Mouse (Mus musculus) heart, postnatal 36 days (tissue): ENCODE results near the gene Gpr12. TPM values are rescaled to one million over a fixed set of nuclear protein-coding genes. Genes with fewer than 3 reads are reported as not detected.
"Not testable (repeated sequence)": the region's sequence is repeated elsewhere in the genome, so short reads cannot be mapped to it uniquely, and the experiment has no call there.

Source experiments
- DNase-seq, 2 experiments: peaks; one replicate each; pipeline ENCODE4 v3.0.0; 2021 to 2022
- intact Hi-C: fragments of 180-260 bp; cut with DNase I; formaldehyde crosslinking; loops from one replicate; pipeline ENCODE4 v1.15.1; 2025
- total RNA-seq, 2 experiments: library from RNA; stranded (reverse); gene quantifications; 2 replicates each; pipeline ENCODE4 v1.2.3; 2021

Gene Gpr12
- not detected for total RNA-seq

DNA sequence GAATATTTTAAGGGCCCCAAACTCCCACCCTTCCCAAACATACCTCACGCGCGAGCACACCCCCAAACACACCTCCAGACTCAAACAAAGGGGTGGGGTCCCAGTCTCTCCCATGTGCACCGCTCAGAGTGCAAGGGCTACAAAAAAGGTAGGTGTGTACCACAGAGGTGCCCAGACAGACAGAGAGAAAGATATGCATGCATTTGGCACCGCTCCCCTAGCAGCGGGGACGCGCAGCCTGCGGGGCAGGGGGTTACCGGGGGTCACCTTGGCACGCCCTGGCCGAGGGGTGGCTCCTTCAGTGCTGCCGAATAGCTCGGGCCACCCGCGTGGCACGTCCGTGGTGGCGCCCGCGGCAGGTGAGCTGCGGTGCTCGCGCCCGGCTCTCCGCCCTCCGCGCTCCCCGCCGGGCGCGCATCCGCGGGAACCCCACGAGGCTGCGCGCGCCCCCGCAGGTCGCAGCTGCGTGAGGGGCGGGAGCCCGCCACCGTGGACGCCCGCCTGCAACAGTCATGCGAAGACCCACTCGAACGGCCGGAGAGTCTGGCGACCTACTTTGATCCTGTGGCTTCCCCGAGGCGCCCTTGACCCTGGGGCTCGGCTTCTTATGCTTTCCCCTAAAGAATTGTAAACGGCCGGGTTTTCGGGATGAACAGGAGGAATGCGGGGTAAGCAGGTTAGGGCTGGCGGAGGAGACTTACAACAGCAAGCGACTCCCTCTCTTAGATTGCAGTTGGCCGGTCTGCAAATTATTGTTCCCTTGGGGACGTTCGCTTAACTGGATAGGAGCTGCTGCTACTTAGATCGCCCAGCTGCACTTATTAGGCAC is at the start of gene Gpr12:
Gene Gpr12 (minus strand): TSS at position 762 of the 829 bp plus-strand sequence.
- intact Hi-C loops, result no loop called here
- DNase-seq, result no peak

DNA sequence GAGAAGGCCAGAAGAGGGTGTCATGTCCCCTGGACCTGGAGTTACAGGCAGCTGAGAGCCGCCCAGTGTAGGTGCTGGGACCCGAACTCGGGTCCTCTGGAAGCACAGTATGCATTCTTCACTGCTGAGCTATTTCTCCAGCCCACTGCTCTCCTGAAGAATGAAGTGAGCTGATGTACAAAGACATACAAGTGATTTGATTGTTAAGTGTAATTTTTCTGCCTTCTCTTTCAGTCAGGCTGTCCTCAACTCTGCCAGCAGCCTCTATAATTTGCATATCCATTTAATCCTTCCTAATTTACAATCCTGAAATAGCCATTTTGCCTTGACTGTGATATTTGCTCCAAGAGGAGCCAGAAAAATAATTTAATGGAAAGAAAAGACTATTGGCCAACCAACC is 46.6 kb upstream of the Gpr12 start:
- DNase-seq, result no peak
- intact Hi-C loops, result no loop called here

DNA sequence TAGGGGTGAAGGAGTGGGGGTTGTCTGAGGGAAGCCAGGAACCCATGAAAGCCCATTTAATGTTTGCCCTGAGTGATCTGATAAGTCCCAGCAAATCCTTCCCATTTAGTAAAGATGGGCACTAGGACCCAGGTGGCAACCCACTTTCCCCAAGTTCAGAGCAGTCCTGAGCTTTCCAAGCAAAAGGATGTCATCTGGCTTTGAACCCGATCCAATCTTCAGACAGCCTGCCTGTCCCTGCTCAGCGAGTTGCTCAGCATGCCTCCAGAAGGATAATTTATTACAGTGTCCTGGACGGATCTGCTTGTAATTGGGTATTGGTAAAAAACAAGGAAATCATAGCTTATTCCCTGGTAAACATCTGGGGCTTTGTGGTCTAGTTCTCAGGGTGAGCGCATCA is 45.9 kb upstream of the Gpr12 start:
- intact Hi-C loops, result no loop called here
- no peak for DNase-seq

DNA sequence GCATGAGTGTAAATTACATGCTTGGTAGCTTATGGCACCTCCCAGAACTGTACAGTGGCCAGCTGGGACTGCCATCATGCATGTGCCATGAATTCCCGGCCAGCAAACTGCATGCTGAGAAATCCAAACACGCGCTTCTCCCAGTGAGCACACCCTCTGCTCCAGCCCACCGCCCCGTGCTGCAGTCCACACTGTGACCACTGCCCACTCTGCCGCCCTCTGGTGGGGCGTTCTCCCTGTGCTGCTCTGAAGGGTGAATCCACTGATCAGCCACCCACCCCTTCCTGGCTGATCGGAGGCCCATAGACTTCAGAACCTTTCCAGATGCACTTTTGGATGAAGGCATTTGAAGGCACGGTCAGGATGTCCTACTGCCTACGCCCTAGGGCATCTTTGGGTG is 44.6 kb upstream of the Gpr12 start:
- intact Hi-C loops, result no loop called here
- no peak for DNase-seq

DNA sequence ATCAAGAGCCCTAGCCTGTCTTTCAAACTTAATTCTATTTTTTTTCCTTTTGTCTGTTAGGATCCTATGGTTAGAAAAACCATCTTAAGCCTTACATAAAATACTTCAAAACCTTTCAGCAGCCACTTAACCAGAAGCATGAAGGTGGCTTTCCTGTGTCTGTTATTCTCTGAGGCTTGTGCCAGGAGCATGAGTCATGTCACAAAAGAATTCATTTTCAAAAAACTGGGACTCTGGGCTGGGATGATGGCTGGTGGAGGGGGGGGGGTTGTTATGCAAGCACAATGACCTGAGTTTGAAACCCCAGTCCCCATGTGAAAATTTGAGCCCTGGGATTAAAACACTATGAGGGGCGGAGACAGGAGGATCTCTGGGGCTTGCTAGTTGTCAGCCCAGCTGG is 43.8 kb upstream of the Gpr12 start:
- intact Hi-C loops, result no loop called here

DNA sequence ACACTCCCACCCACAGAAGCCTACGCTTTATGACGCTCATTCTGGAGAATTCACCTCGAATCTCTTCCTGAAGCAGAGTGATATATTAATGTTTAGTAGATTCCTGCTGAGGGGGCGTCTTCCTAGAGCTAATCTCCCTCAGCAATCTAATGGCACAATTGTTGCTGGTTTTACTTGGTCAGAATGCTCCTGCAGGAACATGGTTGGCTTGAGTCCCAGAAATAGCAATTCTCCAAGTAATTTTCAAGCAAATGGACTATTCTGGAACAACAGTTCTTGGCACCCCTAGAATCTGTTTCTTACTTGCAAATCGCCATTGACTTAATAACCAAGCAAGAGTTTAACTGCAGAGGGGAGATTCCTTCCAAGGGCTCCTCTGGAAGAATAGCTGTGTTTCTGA is 42.9 kb upstream of the Gpr12 start:
- DNase-seq, result no peak
- intact Hi-C loops, result no loop called here

More for the DNA sequence above, 43.8 kb upstream of the Gpr12 start:
- no peak for DNase-seq

DNA sequence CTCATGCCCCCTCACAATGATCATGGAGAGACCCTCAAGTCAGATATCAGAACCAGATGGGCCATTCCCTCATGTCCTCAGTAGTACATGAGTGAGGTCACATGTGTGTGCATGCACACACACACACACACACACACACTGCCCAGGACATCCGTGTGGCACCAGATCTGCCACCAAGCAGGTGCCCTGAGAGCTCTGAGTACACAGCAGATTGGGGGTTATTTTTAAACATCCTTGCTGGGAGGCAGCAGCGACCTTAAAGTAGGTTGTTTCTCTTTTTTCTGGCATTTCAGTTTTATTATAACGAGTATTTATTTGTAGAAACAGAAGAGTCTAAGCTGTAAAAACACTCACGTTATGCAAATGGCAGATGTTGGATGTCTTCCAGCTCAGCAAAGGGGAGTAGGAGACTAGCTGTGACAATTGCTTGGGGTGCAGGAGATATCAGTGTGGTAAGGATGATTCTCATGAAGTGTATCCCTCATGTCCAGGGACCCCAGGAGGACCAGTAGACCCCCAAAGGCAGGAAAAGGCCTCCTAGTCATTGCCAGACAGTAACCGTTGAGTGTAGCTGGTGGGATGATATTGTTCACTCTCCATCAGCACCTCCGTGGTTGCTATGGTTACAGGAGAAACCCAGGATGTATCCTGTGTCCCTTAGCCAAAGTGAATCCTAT is 40.7 kb upstream of the Gpr12 start:
- DNase-seq, result no peak
- intact Hi-C loops, result no loop called here

DNA sequence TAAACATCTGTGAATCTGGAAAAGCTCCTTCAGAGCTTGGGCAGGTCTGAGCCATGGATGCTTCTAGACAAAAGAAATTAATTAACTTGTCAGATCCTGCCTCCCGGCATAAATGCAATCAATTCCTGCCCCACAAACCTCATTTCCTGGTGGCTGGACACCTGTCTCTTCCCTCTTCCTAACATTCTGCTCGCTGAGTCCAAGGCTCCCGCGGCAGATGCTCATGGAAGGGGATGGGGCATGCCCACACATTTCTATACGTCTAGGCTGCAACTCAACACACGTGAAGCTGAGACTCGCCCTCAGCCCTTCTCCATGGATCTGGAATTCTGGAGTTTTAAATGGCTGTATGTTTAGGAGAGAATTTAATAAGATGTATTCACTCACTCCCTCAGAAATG is 26.8 kb upstream of the Gpr12 start:
- DNase-seq, result no peak
- intact Hi-C loops, result no loop called here

DNA sequence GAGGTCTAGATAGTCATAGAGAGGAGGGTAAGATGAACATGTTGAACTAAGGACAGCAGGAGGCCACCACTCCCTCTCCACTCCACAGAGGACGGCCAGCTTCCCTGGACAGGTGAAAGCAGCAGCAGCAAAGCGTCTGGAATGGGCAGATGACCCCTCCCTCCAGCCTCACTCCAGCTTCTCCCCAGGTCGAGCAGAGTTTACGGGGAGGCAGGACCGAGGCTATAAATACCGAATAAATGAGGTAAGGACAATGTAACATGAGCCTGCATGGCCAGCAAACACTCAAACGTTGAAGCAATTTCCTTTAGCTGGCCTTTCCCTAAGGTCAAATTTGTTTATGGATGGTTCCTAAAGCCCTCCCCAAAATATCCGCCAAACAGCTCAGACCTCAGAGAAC is 26.0 kb upstream of the Gpr12 start:
- no peak for DNase-seq
- intact Hi-C loops, result no loop called here

DNA sequence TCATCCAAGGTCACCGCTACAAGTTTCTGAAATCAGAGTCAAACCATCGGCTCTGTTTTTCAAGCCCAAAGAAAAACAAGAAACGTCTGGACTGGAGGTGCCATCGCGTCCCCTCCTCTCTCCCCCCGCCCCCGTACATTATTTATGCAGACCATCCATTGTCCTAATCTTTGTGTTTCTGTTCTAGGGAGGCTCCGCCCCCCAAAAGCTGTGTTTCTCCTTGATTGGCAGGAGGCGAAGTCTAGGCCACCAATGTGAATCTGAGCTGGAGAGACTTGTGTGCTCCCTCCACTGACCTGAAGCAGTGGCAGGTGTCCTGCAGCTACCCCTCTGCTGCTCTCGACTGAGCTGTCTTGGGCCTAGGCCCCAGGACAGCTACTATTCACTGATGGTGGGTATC is 24.6 kb upstream of the Gpr12 start:
- no peak for DNase-seq
- intact Hi-C loops, result no loop called here

DNA sequence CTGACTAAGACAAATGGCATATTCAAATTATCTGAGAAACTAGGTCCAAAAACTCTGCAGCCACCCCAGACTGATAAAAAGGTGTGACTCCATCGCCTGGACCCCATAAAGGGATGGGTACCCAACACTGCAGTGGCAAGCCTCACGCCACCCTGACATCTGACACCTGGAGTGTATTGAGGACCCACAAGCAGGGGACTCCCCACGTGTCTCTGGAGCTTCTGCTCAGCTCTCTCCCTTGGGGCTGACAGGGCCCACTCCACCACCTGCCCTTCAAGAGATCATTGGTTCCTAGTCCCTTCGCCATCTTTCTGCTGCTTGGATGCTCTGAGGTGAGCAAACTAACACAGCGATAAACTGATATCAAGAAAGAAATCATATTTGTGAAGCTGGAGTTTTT is 22.8 kb upstream of the Gpr12 start:
- intact Hi-C loops, result no loop called here
- no peak for DNase-seq

DNA sequence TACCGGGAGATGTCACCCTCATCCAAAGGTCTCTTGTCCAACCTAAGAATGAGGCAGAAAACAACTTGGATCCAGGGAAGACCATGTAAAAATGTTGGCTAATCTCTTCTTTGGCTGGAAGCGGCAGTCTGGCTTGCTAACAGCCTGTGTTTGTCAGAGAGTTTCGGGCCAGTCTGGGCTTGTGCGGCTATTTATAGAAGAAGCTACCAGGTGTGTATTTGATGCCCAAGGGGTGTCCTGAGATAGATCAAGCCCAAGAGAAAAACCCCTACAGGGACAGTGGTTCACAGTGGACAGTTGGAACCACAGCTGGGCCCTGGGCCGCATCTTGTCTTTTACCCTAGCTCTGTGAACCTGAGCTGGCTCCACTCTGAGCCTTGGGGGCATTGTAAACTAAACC is 21.9 kb upstream of the Gpr12 start:
- intact Hi-C loops, result no loop called here
- no peak for DNase-seq

DNA sequence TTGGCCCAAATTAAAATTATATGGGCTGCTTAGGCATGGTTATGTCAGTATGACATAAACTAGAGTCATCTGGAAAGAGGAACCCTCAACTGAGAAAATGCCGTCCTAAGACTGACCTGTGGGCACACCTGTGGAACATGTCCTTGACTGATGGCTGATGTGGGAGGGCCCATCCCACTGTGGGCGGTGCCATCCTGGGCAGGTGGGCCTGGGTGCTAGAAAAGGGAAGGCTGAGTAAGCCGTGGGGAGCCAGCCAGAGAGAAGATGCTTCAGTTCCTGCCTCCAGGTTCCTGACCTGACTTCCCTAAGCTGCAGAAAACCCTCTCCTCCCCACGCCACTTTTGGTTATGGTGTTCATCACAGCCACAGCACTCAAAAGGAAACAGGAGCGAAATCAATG is 21.2 kb upstream of the Gpr12 start:
- intact Hi-C loops, result no loop called here
- no peak for DNase-seq

DNA sequence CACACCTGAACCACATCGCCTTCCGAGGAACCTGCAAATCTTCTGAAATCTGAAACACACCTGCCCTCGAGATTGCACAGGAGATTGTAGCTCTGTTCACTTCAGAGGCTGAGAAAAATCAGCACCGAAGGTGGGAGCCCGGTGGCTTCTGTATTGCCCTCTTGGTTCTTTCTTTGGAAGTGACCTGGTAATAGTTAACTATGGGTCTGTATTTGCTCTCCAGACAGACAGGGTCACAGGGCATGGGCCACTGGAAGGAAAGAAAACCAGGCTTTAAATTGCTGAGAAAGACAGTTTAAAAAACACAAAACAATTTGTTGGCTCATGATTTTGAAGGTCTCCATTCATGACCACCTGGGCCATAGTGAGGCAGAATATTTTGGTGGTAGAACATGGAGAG is 14.9 kb upstream of the Gpr12 start:
- no peak for DNase-seq
- intact Hi-C loops, result no loop called here

DNA sequence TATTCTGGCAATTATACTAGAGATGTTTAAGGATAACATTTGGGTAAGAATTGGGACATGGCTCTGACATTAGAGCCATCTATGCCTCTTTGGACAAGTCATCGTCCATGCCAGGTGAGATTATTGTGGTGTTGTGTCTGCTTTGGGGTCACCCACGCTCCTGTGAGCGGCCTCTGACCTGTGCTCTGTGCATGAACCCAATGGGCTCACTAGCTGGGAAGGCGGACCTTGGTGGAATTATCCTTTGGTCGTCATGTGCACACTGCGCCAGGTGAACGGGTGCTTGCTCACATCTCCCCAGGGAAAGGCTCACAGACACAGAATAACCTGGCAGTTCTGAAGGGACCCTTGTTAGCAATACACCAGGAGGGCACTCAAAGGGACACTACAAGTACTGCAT is 14.2 kb upstream of the Gpr12 start:
- DNase-seq, intact Hi-C loops: not testable (repeated sequence)

DNA sequence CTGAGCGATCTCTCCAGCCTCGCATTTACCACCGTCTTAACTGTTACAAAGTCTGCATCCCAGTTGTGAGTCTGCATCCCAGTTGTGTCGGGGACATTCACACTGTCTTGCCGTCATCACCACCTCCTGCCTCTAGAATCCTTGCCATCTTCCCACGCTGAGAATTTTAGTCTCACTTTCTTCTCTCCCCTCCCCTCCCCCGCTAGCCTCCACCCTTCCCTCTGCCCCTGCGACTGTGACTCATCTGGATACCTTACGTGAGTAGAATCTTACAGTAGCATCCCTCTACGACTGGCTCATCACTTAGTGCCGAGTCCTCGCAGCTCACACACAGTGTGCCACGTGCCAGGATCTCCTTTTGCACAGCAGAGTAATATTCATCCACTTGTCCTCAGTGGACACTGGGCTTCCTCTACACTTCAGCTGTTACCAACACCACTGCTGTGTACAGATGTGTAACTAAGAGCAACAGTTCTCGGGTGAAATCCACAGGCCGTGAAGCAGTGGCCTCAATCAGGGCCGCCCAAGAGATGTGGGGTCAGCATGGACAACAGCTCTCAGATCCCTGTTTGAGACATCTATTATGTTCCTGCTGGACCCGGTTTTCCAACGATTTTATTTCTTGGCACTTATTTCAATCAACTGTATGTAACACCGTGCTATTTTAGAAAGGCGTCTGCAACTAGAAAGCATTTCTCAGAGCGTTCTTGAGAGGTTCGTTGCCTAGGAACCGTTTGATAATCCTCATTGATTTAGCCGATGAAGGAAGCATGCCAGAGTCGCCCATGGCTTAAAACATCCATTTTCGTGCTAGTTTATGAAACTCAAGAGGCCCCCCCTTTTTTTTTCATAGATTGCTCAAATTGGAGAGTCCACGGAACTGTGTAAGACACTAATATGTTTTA is 13.4 kb upstream of the Gpr12 start:
- DNase-seq, result no peak
- intact Hi-C loops, result no loop called here

DNA sequence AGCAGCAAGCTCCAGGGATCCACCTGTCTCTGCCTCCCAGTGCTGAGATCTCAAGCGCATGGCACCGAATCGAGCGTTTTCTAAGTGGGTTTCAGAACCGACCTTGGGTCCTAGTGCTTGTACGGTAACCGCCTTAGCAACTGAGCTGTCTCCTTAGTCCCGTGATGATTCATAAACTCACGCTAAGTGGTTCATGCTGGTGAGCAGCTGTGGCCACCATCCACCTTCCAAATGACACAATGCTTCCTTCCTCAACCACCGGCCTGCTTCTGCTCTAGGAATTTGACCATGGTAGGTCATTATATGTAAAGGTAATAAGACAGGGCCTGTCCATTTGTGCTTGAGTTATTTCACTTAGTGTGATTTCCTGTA is 12.4 kb upstream of the Gpr12 start:
- DNase-seq, result no peak
- intact Hi-C loops, result no loop called here

DNA sequence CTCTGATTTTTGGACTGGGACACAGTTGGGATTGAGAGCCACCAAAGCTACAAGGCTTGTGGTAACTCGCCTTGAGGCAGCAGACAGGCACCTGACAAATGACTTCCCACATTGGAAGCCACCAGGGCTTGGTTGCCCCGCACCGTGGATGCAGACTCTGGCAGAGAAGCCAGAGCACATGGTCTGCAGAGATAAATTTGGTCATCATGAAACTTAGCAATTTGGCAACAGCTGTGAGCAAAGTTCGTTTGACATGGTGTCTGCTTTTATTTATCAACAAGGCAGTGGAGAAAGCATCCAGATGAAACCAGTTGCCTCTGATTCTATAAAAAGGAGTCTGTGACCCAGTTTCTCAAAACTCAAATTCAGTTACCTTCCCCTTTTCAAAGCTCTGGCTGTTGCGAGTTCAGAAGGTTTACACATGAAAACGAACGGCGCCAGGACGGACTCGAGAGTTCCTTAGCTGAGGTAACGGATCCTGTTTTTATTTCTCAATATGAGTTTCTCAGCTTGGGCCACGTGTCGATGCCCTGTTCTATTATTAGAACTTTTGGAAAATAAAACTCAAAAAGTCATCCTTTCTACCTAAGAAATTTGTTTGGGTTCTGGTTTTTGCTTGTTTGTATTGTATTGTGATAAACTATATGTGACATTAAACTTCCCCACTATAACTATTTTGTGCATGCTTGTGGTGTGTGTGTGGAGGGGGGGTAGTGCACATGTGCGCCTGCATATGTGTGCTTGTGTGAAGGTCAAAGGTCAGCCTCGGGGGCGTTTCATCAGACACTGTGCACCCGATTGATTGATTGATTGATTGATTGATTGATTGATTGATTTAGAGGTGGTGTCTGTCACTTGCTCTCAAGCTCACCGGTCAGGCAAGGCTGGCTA is 11.8 kb upstream of the Gpr12 start:
- intact Hi-C loops, result no loop called here
- no peak for DNase-seq

DNA sequence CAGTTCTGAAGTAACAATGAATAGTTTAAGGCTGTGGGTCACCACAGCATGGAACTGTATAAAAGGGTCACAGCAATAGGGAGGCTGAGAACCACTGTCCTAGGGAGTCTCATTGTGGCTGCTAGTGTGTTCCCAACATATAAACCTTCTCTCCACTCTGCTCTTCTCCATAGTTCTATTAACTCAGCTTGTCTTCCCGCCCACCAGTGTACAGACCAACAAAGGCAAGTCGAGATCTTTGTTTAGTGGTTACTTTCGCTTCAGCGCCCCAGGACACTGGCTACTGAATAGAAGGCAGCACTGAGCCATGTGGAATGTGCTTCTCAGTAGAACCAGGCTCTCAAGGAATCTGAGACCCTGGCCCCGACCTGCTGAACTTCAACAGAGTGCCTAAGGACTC is 7.5 kb upstream of the Gpr12 start:
- no peak for DNase-seq
- intact Hi-C loops, result no loop called here

DNA sequence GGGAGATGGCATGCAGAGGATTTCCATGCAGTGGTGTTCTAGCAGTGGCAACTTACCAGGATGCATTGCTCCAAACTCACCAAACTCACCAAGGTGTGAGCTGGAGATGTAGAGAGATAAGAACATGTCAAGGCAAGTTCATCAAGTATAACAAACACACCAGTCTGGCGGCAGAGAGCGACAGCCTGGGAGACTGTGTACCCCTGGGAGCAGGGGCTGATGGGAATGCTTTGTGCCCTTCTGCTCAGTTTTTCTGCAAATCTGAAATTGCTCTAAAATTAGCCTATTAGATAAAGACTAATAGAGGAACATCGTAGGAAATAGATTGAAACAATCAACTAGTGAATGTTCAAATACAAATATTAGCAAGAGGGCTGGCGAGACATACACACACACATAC is 6.6 kb upstream of the Gpr12 start:
- no peak for DNase-seq
- intact Hi-C loops, result no loop called here
